Mouse (Mus musculus) testis, adult 2 months (tissue): ENCODE measurements at regions not wholly inside any gene's neighbourhood (a gene's known extent, or its start where the extent isn't known, plus 50 kb on each side); places are given as distances from the start of the nearest gene placed in this dataset.

ENCODE experiments used
- CTCF ChIP-seq: fragments of 200-500 bp; IDR thresholded peaks from 2 replicates; pipeline ENCODE4 v1.5.1; 2012; ENCODE audit warnings: low read depth, mild to moderate bottlenecking, inconsistent platforms, low read length, moderate library complexity; ENCODE audit not compliant: control insufficient read depth, insufficient read depth, insufficient replicate concordance
- POLR2A ChIP-seq: fragments of 200-500 bp; IDR thresholded peaks from 2 replicates; pipeline ENCODE4 v1.6.1; 2012; ENCODE audit warnings: low read depth, mild to moderate bottlenecking, inconsistent platforms, low read length, moderate library complexity; ENCODE audit not compliant: control insufficient read depth

DNA sequence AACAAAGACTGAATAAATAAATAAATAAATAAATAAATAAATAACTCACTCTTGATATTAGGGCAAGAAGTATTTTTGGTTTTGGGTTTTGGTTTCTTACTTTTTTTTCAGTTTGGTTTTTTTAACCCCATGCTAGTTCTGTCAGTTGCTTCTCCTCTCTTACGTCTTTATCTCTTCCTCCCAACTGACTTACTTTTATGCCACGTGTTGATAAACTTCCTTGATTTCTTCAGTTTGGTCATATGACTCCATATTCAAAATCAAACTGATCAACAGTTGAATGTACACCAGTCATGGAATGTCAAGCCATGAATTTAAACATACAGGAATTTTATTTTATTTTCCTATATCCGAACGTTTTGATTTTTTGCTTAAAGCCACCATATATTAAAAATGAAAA lies 697.5 kb upstream of the Zeb2 start:
- TF ChIP-seq CTCF (no peak), POLR2A (no peak)
